Mouse (Mus musculus) midbrain, postnatal 0 days (tissue): ENCODE results near the gene Mpi. TPM values are rescaled to one million over a fixed set of nuclear protein-coding genes. Genes with fewer than 3 reads are reported as not detected.

Experiments used
- ATAC-seq: fragments of 200-750 bp; cut with Nextera tagmentation; 2 replicates; pipeline ENCODE4 v1.8.0; 2017; ENCODE audit warnings: moderate number of reproducible peaks, mild to moderate bottlenecking, moderate TSS enrichment, moderate library complexity; ENCODE audit not compliant: low FRiP score
- DNase-seq: peaks from one replicate; pipeline ENCODE4 v3.0.0-alpha.2; 2015; ENCODE audit warnings: low spot score
- H3K27ac ChIP-seq: fragments of 300-500 bp; sonication (generic); 2 replicates; pipeline ENCODE4 v1.5.1; 2014; ENCODE audit warnings: low read depth, mild to moderate bottlenecking, low read length, mixed read lengths
- H3K27me3 ChIP-seq: fragments of 300-500 bp; sonication (generic); 2 replicates; pipeline ENCODE4 v1.6.1; 2014; ENCODE audit warnings: low read length, control low read depth, mixed read lengths; ENCODE audit not compliant: insufficient read depth
- H3K36me3 ChIP-seq: fragments of 300-500 bp; sonication (generic); 2 replicates; pipeline ENCODE4 v1.6.1; 2014; ENCODE audit warnings: low read length, control low read depth, mixed read lengths; ENCODE audit not compliant: insufficient read depth
- H3K4me1 ChIP-seq: fragments of 300-500 bp; sonication (generic); 2 replicates; pipeline ENCODE4 v1.6.1; 2014; ENCODE audit warnings: mild to moderate bottlenecking, control low read depth, antibody characterized with exemption, low read length, mixed read lengths; ENCODE audit not compliant: insufficient read depth
- H3K4me2 ChIP-seq: fragments of 300-500 bp; sonication (generic); 2 replicates; pipeline ENCODE4 v1.6.1; 2014; ENCODE audit warnings: low read depth, mild to moderate bottlenecking, low read length, mixed read lengths; ENCODE audit not compliant: poor library complexity, severe bottlenecking
- H3K4me3 ChIP-seq: fragments of 300-500 bp; sonication (generic); 2 replicates; pipeline ENCODE4 v1.5.1; 2014; ENCODE audit warnings: low read depth, mild to moderate bottlenecking, low read length, moderate library complexity
- H3K9ac ChIP-seq: fragments of 300-500 bp; sonication (generic); replicated peaks from 2 replicates; pipeline ENCODE4 v1.6.1; 2014; ENCODE audit warnings: mild to moderate bottlenecking, low read length, moderate library complexity, mixed read lengths; ENCODE audit not compliant: poor library complexity, severe bottlenecking
- H3K9me3 ChIP-seq: fragments of 300-500 bp; sonication (generic); 2 replicates; pipeline ENCODE4 v1.6.1; 2016; ENCODE audit warnings: low read length, control low read depth
- CTCF ChIP-seq: IDR thresholded peaks from 2 replicates; pipeline ENCODE4 v1.5.1; 2016; ENCODE audit warnings: antibody characterized with exemption, mild to moderate bottlenecking
- WGBS: fragments of 180-500 bp; shearing (Covaris S2); extraction: QIAGEN DNeasy Blood & Tissue Kit; methylation state at CpG from one replicate; pipeline ENCODE4 v1.1.7; 2014; 5-methylcytosine and 5-hydroxymethylcytosine counted together
- polyA plus RNA-seq: library from polyadenylated mRNA; unstranded; fragments of >200 nt; fragmentation: Nextera tagmentation; extraction: Ambion mirVana; gene quantifications from 2 replicates; pipeline ENCODE4 v1.2.1, GENCODE M21; 2015
- total RNA-seq: library from RNA; depleted of rRNA; stranded (reverse); fragments of >200 nt; gene quantifications from 2 replicates; pipeline ENCODE4 v1.2.3, GENCODE M21; 2014; rRNA removed

Mpi gene
- total RNA-seq (60.5 and 71.9 TPM in 2 replicates), polyA plus RNA-seq (57.2 and 61.2 TPM in 2 replicates)

- H3K36me3 ChIP-seq: peaks cover 18% of the 10 kb centered on the region
- peak; percentile 44; the same call in 1 of the 2 replicates for ATAC-seq
- H3K27me3 ChIP-seq: no peaks in the 10 kb centered on the region
- peak within 1 kb of the TSS; percentile 77 for H3K9ac ChIP-seq
- H3K4me3 ChIP-seq: peak within 1 kb of the TSS; percentile 63
- under 1% methylated on average over 28 of the region's 28 CpGs for WGBS
- peak within 1 kb of the TSS; percentile 55; the same call in 1 of the 2 replicates for H3K27ac ChIP-seq
- H3K4me1 ChIP-seq: peaks cover 4% of the 10 kb centered on the region; the same call in 1 of the 2 replicates
- TF ChIP-seq CTCF: no peak
- peak; percentile 77 for DNase-seq
- H3K4me2 ChIP-seq: peak within 1 kb of the TSS; percentile 89
- no peaks in the 10 kb centered on the region for H3K9me3 ChIP-seq
These were observed at the start of gene Mpi for GRCm38 (mm10) chr9:57552139-57552887. Gene Mpi (minus strand): TSS chr9:57552763.

GRCm38 (mm10) chr9:57602098-57602497, 49.5 kb upstream of the Mpi start:
- ATAC-seq (no peak), DNase-seq (no peak)
- Histone ChIP-seq H3K27me3 (no peaks in the 10 kb centered on the region), H3K4me3 (no peak overlapping the region), H3K9me3 (no peaks in the 10 kb centered on the region), H3K4me1 (peaks cover 8% of the 10 kb centered on the region), H3K9ac (no peak overlapping the region), H3K36me3 (no peaks in the 10 kb centered on the region), H3K4me2 (no peak overlapping the region), H3K27ac (no peak overlapping the region)
- no peak for TF ChIP-seq CTCF
- 65% methylated on average over 8 of the region's 8 CpGs for WGBS

GRCm38 (mm10) chr9:57601353-57601706, 48.8 kb upstream of the Mpi start:
- no peak overlapping the region for H3K27ac ChIP-seq
- no peak overlapping the region for H3K9ac ChIP-seq
- no peak overlapping the region for H3K4me3 ChIP-seq
- ATAC-seq (no peak), DNase-seq (peak; percentile 79)
- no peaks in the 10 kb centered on the region for H3K36me3 ChIP-seq
- peaks cover 7% of the 10 kb centered on the region for H3K4me1 ChIP-seq
- no peaks in the 10 kb centered on the region for H3K9me3 ChIP-seq
- no peak overlapping the region for H3K4me2 ChIP-seq
- H3K27me3 ChIP-seq: no peaks in the 10 kb centered on the region
- 68% methylated on average over 2 of the region's 2 CpGs for WGBS
- no peak for TF ChIP-seq CTCF

GRCm38 (mm10) chr9:57600620-57601352, 48.2 kb upstream of the Mpi start:
- H3K4me3 ChIP-seq: no peak overlapping the region
- DNase-seq: no peak
- no peak overlapping the region for H3K4me2 ChIP-seq
- TF ChIP-seq CTCF: no peak
- peaks cover 2% of the 10 kb centered on the region; the same call in 1 of the 2 replicates for H3K4me1 ChIP-seq
- WGBS: 12% methylated on average over 3 of the region's 3 CpGs
- no peak overlapping the region for H3K27ac ChIP-seq
- no peaks in the 10 kb centered on the region for H3K36me3 ChIP-seq
- no peaks in the 10 kb centered on the region for H3K27me3 ChIP-seq
- no peak overlapping the region for H3K9ac ChIP-seq
- no peak for ATAC-seq
- H3K9me3 ChIP-seq: no peaks in the 10 kb centered on the region

- Histone ChIP-seq H3K9ac (no peak overlapping the region), H3K27me3 (no peaks in the 10 kb centered on the region), H3K4me1 (no peaks in the 10 kb centered on the region), H3K4me3 (no peak overlapping the region), H3K4me2 (no peak overlapping the region), H3K9me3 (no peaks in the 10 kb centered on the region), H3K36me3 (peaks cover 14% of the 10 kb centered on the region), H3K27ac (no peak overlapping the region)
- no peak for ATAC-seq
- no peak for TF ChIP-seq CTCF
- no peak for DNase-seq
- WGBS: 29% methylated on average over 8 of the region's 8 CpGs
These were observed 46.4 kb upstream of the Mpi start for GRCm38 (mm10) chr9:57598851-57599563.
